Mouse (Mus musculus): ENCODE results near the gene Zfp462. TPM values are rescaled to one million over a fixed set of nuclear protein-coding genes. Genes with fewer than 3 reads are reported as not detected.

The Zfp462 gene
- total and polyA plus RNA-seq, 3 experiments: not detected

- Histone ChIP-seq H3K27me3 (replicated peaks) (no peaks in the 10 kb centered on the region), H3K4me2 (ENCODE audit: insufficient read depth, low read depth, poor library complexity, severe bottlenecking) (no peak overlapping the region), H3K4me1 (ENCODE audit: control insufficient read depth in 1 of 2, insufficient read depth in 2 of 2) (no peaks in the 10 kb centered on the region), H3K4me3 (replicated peaks in 1 of 3; ENCODE audit: low read depth in 2 of 3, low read length in 2 of 3, poor library complexity in 1 of 3) (no peak overlapping the region), H3K79me2 (replicated peaks; ENCODE audit: control insufficient read depth, extremely low read depth, insufficient read depth, poor library complexity, severe bottlenecking) (no peaks in the 10 kb centered on the region), H3K36me3 (replicated peaks in 1 of 2; ENCODE audit: control insufficient read depth in 1 of 2, insufficient read depth in 1 of 2, low read length in 1 of 2) (no peaks in the 10 kb centered on the region), H3K27ac (ENCODE audit: insufficient read depth, low read depth) (no peak overlapping the region), H3K9me3 (replicated peaks; ENCODE audit: low read length) (peaks cover 40% of the 10 kb centered on the region), H3K9ac (ENCODE audit: insufficient read depth, low read depth) (no peak overlapping the region)
- TF ChIP-seq MYC (IDR thresholded peaks at IDR 0.05; ENCODE audit: low read depth, low read length) (no peak), ZKSCAN1 (IDR thresholded peaks at IDR 0.05; ENCODE audit: borderline replicate concordance, low read depth, low read length) (no peak), SIN3A (IDR thresholded peaks at IDR 0.05; ENCODE audit: low read length) (no peak), E2F4 (IDR thresholded peaks at IDR 0.05; ENCODE audit: insufficient replicate concordance, low read depth, low read length) (no peak), SMC3 (IDR thresholded peaks at IDR 0.05; ENCODE audit: low read depth, low read length) (no peak), EP300 (IDR thresholded peaks at IDR 0.05; ENCODE audit: low read length) (no peak), CTCF (conservative IDR thresholded peaks at IDR 0.05 in 1 of 2, IDR thresholded peaks at IDR 0.05 in 1 of 2; ENCODE audit: low read depth in 2 of 2, low read length in 2 of 2) (no peak), ZC3H11A (IDR thresholded peaks at IDR 0.05; ENCODE audit: low read depth, low read length) (no peak), TCF12 (IDR thresholded peaks at IDR 0.05; ENCODE audit: low read depth, low read length) (no peak), RCOR1 (conservative IDR thresholded peaks at IDR 0.05; ENCODE audit: low read depth, low read length) (no peak), MAX (IDR thresholded peaks at IDR 0.05; ENCODE audit: low read length) (no peak), JUND (conservative IDR thresholded peaks at IDR 0.05; ENCODE audit: low read depth, low read length) (no peak), POLR2AphosphoS2 (IDR thresholded peaks at IDR 0.05; ENCODE audit: low read depth, low read length) (no peak)
- dilution Hi-C loops (cut with MboI; ENCODE audit: extremely low pct_ligation_motif_present, extremely low pct_unique_long_range_greater_than_20kb, low sequenced_read_pairs) (no loop called here), in situ Hi-C loops (cut with MboI; ENCODE audit: low pct_ligation_motif_present, low pct_unique_long_range_greater_than_20kb, low sequenced_read_pairs) (no loop called here)
- no peak for DNase-seq (ENCODE audit: extremely low read depth)
Measured at GRCm38 (mm10) chr4:54967166-54967565, 22.3 kb downstream of the Zfp462 start.

DNA sequence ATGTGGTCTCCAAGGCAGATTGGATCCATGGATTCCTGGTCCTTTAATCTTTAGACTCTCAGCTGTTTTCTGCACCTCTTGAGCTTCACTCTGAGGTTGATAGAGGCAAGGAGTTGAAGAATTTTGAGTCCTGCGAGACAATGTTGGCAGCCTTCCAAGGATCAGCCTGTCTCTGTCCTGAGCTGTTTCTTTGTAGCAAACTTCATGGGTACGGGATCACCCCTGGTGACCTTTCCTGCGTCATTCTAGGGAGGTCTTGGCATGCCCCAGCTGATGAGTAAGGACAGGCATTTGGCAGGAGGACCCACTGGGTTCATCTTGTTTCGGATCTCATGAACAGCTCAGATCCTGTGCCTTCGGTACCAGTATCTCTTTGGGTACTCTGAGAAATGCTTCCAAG is 22.9 kb downstream of the Zfp462 start:
- Histone ChIP-seq H3K9ac (ENCODE audit: insufficient read depth, low read depth) (no peak overlapping the region), H3K4me3 (replicated peaks in 1 of 3; ENCODE audit: low read depth in 2 of 3, low read length in 2 of 3, poor library complexity in 1 of 3) (no peak overlapping the region), H3K27ac (ENCODE audit: insufficient read depth, low read depth) (no peak overlapping the region), H3K4me2 (ENCODE audit: insufficient read depth, low read depth, poor library complexity, severe bottlenecking) (no peak overlapping the region), H3K9me3 (replicated peaks; ENCODE audit: low read length) (peaks cover 38% of the 10 kb centered on the region), H3K36me3 (replicated peaks in 1 of 2; ENCODE audit: control insufficient read depth in 1 of 2, insufficient read depth in 1 of 2, low read length in 1 of 2) (no peaks in the 10 kb centered on the region), H3K4me1 (ENCODE audit: control insufficient read depth in 1 of 2, insufficient read depth in 2 of 2) (no peaks in the 10 kb centered on the region), H3K27me3 (replicated peaks) (no peaks in the 10 kb centered on the region), H3K79me2 (replicated peaks; ENCODE audit: control insufficient read depth, extremely low read depth, insufficient read depth, poor library complexity, severe bottlenecking) (no peaks in the 10 kb centered on the region)
- in situ Hi-C loops (cut with MboI; ENCODE audit: low pct_ligation_motif_present, low pct_unique_long_range_greater_than_20kb, low sequenced_read_pairs): no loop called here
- TF ChIP-seq ZMIZ1 (IDR thresholded peaks at IDR 0.05; ENCODE audit: low read depth, low read length): no peak
- no peak for TF ChIP-seq BHLHE40 (IDR thresholded peaks at IDR 0.05; ENCODE audit: low read depth, low read length)
- TF ChIP-seq NELFE (IDR thresholded peaks at IDR 0.05; ENCODE audit: low read depth, low read length): no peak
- no peak for TF ChIP-seq CTCF (conservative IDR thresholded peaks at IDR 0.05 in 1 of 2, IDR thresholded peaks at IDR 0.05 in 1 of 2; ENCODE audit: low read depth in 2 of 2, low read length in 2 of 2)
- TF ChIP-seq SIN3A (IDR thresholded peaks at IDR 0.05; ENCODE audit: low read length): no peak
- no peak for TF ChIP-seq CHD1 (IDR thresholded peaks at IDR 0.05; ENCODE audit: low read depth, low read length)
- TF ChIP-seq POLR2A (IDR thresholded peaks at IDR 0.05; ENCODE audit: low read depth, low read length): no peak
- TF ChIP-seq ETS1 (conservative IDR thresholded peaks at IDR 0.05; ENCODE audit: low read depth, low read length): no peak
- TF ChIP-seq IRF4 (IDR thresholded peaks at IDR 0.05; ENCODE audit: low read depth, low read length): no peak
- no peak for TF ChIP-seq E2F4 (IDR thresholded peaks at IDR 0.05; ENCODE audit: insufficient replicate concordance, low read depth, low read length)
- no peak for TF ChIP-seq CHD2 (IDR thresholded peaks at IDR 0.05; ENCODE audit: low read length)
- TF ChIP-seq MAZ (IDR thresholded peaks at IDR 0.05; ENCODE audit: low read depth, low read length): no peak
- TF ChIP-seq RAD21 (IDR thresholded peaks at IDR 0.05; ENCODE audit: low read depth, low read length): no peak
- no peak for TF ChIP-seq TBP (conservative IDR thresholded peaks at IDR 0.05; ENCODE audit: low read depth, low read length)
- TF ChIP-seq RCOR1 (conservative IDR thresholded peaks at IDR 0.05; ENCODE audit: low read depth, low read length): no peak
- TF ChIP-seq ZKSCAN1 (IDR thresholded peaks at IDR 0.05; ENCODE audit: borderline replicate concordance, low read depth, low read length): no peak
- no peak for DNase-seq (ENCODE audit: extremely low read depth)
- dilution Hi-C loops (cut with MboI; ENCODE audit: extremely low pct_ligation_motif_present, extremely low pct_unique_long_range_greater_than_20kb, low sequenced_read_pairs): no loop called here
